In the genomic region with DNA sequence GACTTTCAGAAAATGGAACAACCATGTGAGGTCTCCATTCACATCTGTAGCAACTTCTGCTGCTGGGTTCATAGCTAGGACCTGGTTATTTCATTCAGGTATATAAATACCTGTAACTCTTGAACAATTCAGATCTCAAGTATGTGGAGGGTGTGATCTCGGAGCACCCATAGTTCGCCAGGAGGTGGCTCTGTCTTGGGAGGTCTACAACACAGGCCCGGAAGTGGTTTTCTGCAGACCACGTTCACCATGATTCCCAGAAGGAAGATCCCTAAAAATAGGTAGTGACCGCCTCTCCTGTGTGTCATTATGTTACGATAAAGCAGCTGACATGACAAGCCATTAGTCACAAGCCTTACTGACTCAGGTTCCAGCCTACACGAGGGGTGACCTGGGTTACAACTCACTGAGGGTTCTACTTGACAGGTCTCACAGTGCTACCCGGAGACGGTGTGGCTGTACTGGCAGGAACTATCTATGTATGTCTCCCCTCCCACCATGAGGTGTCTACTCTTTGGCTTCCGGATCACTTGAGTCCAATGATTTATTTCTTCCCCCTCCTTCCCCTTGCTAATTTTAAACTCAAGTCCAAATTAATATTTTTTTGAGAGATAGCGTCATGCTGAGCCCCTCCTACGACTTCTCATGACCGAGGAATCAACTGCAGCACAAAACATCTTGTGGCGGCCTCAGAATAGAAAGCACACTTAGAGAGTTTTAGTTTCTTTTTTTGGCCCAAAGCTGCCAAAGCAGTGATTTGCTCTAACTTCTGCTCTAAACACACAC, we compare ENCODE assay signal across 9 mouse cellular contexts. TPM values are rescaled to one million over a fixed set of nuclear protein-coding genes. Genes with fewer than 3 reads are reported as not detected.
DNase-seq lines count a peak whose midpoint lies in the region; ATAC-seq lines count a peak whose summit lies in the region.
"Had no signal": no experiment of that assay in that cellular context is flagged by ENCODE, and none has a peak within 500 bp of the region (broad histone marks: within the 10 kb centered on the region; RNA-seq: fewer than 3 reads in every experiment).

No protein-coding gene starts in this region.

- 59% methylated on average over 14 of the region's 14 CpGs for WGBS in heart, embryonic 11.5 days (ENCODE audit: insufficient replicate concordance)
- WGBS in midbrain, embryonic 10.5 days: 92% methylated on average over 14 of the region's 14 CpGs

- intact Hi-C loops in left cerebral cortex, postnatal 14 days (cut with DNase I): no loop called here

- H3K9ac ChIP-seq in heart, embryonic 11.5 days (ENCODE audit: low read depth, low read length): no peak overlapping the region
- H3K9ac ChIP-seq: embryonic facial prominence, embryonic 12.5 days had no signal

- peaks cover 3% of the 10 kb centered on the region; the same call in 1 of the 2 replicates for H3K36me3 ChIP-seq in heart, embryonic 11.5 days (ENCODE audit: control insufficient read depth, insufficient read depth, low read length)
- peaks cover 33% of the 10 kb centered on the region for H3K36me3 ChIP-seq in midbrain, embryonic 10.5 days

- DNase-seq in adrenal gland, adult 2 months: peak; percentile 50
- no peak for DNase-seq in adrenal gland, postnatal 10 days
- DNase-seq in 3T3-L1 (ENCODE audit: low read depth, low spot score): peak; percentile 65
- peak; percentile 47 to 66 for DNase-seq in left cerebral cortex, postnatal 14 days (ENCODE audit: low spot score in 2 of 2)
- DNase-seq in testis, postnatal 10 days (ENCODE audit: low spot score): no peak
- no peak for DNase-seq in midbrain, embryonic 10.5 days (ENCODE audit: low spot score)
- no peak for DNase-seq in lung, postnatal 14 days

- no peak for ATAC-seq in heart, embryonic 11.5 days (replicated peaks; ENCODE audit: insufficient number of reproducible peaks, low FRiP score, low TSS enrichment)

- 0 out of 2 replicates have a peak overlapping the region, but pooled peaks have one; percentile 25 for H3K27ac ChIP-seq in heart, embryonic 11.5 days (ENCODE audit: low read depth, low read length)
- no peak overlapping the region for H3K27ac ChIP-seq in midbrain, embryonic 10.5 days (replicated peaks)
- H3K27ac ChIP-seq: embryonic facial prominence, embryonic 12.5 days had no signal

- H3K4me2 ChIP-seq in heart, embryonic 11.5 days: no peak overlapping the region
- H3K4me2 ChIP-seq: embryonic facial prominence, embryonic 12.5 days had no signal

- no peak overlapping the region for H3K4me3 ChIP-seq in heart, embryonic 11.5 days (ENCODE audit: low read depth, low read length)
- H3K4me3 ChIP-seq in midbrain, embryonic 10.5 days: no peak overlapping the region
- H3K4me3 ChIP-seq: embryonic facial prominence, embryonic 12.5 days had no signal

- H3K9me3 ChIP-seq in heart, embryonic 11.5 days (replicated peaks; ENCODE audit: control insufficient read depth, low read length): no peaks in the 10 kb centered on the region
- no peaks in the 10 kb centered on the region for H3K9me3 ChIP-seq in midbrain, embryonic 10.5 days (replicated peaks)
- H3K9me3 ChIP-seq: embryonic facial prominence, embryonic 12.5 days had no signal

- H3K4me1 ChIP-seq in heart, embryonic 11.5 days (ENCODE audit: control insufficient read depth, insufficient read depth, low read length): peaks cover 20% of the 10 kb centered on the region
- no peaks in the 10 kb centered on the region for H3K4me1 ChIP-seq in midbrain, embryonic 10.5 days

- H3K27me3 ChIP-seq in heart, embryonic 11.5 days (ENCODE audit: control insufficient read depth, insufficient read depth, low read length): no peaks in the 10 kb centered on the region
- H3K27me3 ChIP-seq in midbrain, embryonic 10.5 days (ENCODE audit: low read depth, poor library complexity, severe bottlenecking): no peaks in the 10 kb centered on the region
- H3K27me3 ChIP-seq: embryonic facial prominence, embryonic 12.5 days had no signal

RNA-seq across cellular contexts. Expression of a gene that starts 44.2 kb away (rescaled TPM):
- 1 to 10 TPM; 7.3 to 9.0 TPM for total RNA-seq in adrenal gland, adult 2 months (2021)
- 2.8 and 3.5 TPM in 2 replicates for polyA plus RNA-seq in adrenal gland, adult 2 months (2012; rRNA removed)
- 10 to 100 TPM; 15.8 to 21.8 TPM for total RNA-seq in adrenal gland, postnatal 10 days (2021)
- 102 and 108 TPM in 2 replicates for polyA plus RNA-seq in heart, embryonic 11.5 days (2014; fragmentation: Nextera tagmentation; extraction: Ambion mirVana)
- total RNA-seq in left cerebral cortex, postnatal 14 days (2021): 1 to 10 TPM; 1.8 to 3.6 TPM
- polyA plus RNA-seq in midbrain, embryonic 10.5 days (2016; fragmentation: Nextera tagmentation; extraction: Ambion mirVana): 127 and 148 TPM in 2 replicates

Comparison
In these comparisons a context has a peak if more than half of its experiments do, and no peak if none do; other contexts are left out.
1. DNase-seq: peak in adrenal gland, adult 2 months (single experiment), 3T3-L1 (single experiment) and left cerebral cortex, postnatal 14 days (2 of 2); none in adrenal gland, postnatal 10 days (single experiment), testis, postnatal 10 days (single experiment), midbrain, embryonic 10.5 days (single experiment) and lung, postnatal 14 days (single experiment).